Mouse (Mus musculus): ENCODE data around the gene Brinp1. TPM values are rescaled to one million over a fixed set of nuclear protein-coding genes. Genes with fewer than 3 reads are reported as not detected.
"Not testable (repeated sequence)": the region's sequence is repeated elsewhere in the genome, so short reads cannot be mapped to it uniquely, and the experiment has no call there.

Brinp1 gene
- polyA plus RNA-seq, 1 experiment from 2014 or later: 25.9 TPM

DNA sequence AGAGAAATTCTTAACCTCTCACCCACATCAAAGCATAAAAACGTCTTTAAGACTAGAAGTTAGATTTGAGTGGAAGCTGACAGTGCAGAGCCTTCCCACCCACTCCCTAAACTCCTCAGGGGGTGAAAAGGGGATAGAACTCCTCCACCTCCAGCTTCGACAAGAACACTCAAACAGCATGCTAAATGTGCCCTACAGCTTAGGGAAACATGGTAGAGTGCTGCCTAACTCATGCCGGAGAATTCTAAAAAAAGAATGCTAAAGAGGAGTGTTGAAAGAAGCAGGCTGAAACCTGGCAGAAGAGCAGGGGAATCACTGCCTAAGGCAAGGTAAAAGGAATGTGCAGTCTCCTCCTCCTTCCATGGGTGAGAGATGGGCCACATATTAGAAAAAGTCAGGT is 43.3 kb downstream of the Brinp1 start:
- no peaks in the 10 kb centered on the region for H3K36me3 ChIP-seq
- no peak overlapping the region for H3K27ac ChIP-seq
- H3K9ac ChIP-seq (replicated peaks): no peak overlapping the region
- no peak overlapping the region for H3K4me2 ChIP-seq (replicated peaks)
- no peak overlapping the region for H3K4me3 ChIP-seq (replicated peaks)
- no peaks in the 10 kb centered on the region for H3K27me3 ChIP-seq
- WGBS: 71% methylated on average over 3 of the region's 3 CpGs
- H3K9me3 ChIP-seq: no peaks in the 10 kb centered on the region
- ATAC-seq: no peak
- H3K4me1 ChIP-seq (replicated peaks): 0 out of 2 replicates have a peak, but pooled peaks cover 4% of the 10 kb centered on the region

DNA sequence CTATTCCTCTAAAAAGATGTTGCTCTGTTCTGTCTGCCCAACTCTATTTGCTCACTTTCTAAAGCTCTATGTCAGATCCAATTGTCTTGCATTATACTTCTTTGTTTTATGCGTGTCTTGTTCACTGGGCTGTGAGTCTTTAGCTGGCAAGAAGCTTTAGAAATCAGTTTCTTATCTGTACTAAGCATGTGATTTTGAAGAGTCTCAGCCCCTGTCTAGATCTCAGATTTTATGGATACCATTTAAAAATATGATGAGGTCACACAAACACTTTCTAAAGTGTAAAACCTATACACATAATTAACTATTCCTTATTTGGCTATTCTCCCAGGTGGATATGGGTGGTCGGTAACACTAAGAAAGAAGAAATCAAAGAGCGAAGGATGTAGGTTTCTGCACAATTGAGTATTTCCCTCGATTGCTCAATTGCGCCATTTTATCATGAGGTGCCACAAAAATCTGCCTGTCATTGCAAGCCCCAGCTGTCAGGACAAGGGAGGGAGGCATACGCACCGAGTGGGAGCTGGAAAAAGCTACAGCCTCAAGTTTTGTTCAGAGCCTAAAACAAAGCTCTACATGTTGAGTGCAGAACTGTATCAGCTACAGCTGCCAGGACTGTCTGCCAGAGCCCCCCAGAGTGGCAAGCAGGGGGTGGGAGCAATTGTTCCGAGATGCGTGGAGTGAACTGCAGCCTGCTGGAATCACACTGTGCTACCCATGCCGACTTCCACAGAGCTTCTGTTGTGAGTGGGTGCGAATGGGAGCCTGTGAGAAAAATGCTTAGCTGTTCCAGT is 47.6 kb downstream of the Brinp1 start:
- WGBS: 67% methylated on average over 11 of the region's 11 CpGs
- H3K36me3 ChIP-seq: no peaks in the 10 kb centered on the region
- 0 out of 2 replicates have a peak, but pooled peaks cover 4% of the 10 kb centered on the region for H3K4me1 ChIP-seq (replicated peaks)
- no peak overlapping the region for H3K4me3 ChIP-seq (replicated peaks)
- no peak overlapping the region for H3K9ac ChIP-seq (replicated peaks)
- H3K27me3 ChIP-seq: no peaks in the 10 kb centered on the region
- no peaks in the 10 kb centered on the region for H3K9me3 ChIP-seq
- ATAC-seq: peak; percentile 48; the same call in 1 of the 2 replicates
- no peak overlapping the region for H3K4me2 ChIP-seq (replicated peaks)
- no peak overlapping the region for H3K27ac ChIP-seq

DNA sequence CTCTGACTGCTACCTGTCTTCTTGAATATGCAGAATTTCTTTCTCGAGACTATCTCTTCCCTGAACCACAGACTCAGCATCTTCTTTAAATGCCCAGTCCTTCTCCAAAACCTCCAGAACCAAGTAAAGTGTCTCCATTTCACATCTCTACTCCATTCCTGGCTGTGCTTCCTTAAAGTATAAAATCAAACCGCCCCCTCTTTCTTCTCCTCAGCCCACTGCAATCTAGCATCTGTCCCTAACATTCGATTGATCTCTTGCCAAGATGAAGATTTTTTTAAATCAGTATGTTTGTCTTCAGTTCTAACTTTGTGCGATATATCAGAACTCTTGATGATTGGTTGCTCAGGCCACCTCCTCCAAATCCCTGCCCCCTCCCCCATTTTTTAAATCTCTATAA is 63.7 kb downstream of the Brinp1 start:
- 89% methylated on average over 4 of the region's 4 CpGs for WGBS
- no peak for ATAC-seq

DNA sequence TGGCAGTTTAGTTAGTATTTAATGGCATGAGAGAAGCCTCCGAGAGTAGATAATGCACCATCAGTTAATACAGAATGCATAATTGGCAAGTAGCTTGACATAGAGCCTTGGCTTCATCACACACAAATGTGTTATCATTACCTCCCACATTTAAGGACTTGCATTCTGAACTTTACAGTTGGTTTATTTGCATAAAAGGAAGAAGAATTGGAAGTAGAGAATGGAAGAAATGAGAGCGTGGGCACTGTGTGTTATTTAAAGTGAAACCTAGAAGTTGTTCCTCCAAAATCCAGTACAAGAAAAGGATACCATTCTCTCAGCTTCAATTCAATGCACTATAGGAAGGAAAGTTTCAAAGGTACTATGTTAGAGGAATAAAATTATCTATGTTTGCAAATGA is 67.9 kb downstream of the Brinp1 start:
- H3K27me3 ChIP-seq: no peaks in the 10 kb centered on the region
- H3K27ac ChIP-seq: no peak overlapping the region
- WGBS: 94% methylated on average over 2 of the region's 2 CpGs
- no peaks in the 10 kb centered on the region for H3K4me1 ChIP-seq (replicated peaks)
- no peaks in the 10 kb centered on the region for H3K9me3 ChIP-seq
- no peak overlapping the region for H3K4me3 ChIP-seq (replicated peaks)
- H3K4me2 ChIP-seq (replicated peaks): no peak overlapping the region
- H3K9ac ChIP-seq (replicated peaks): no peak overlapping the region
- H3K36me3 ChIP-seq: no peaks in the 10 kb centered on the region
- ATAC-seq: no peak

More for the DNA sequence above, 63.7 kb downstream of the Brinp1 start:
- no peaks in the 10 kb centered on the region for H3K4me1 ChIP-seq (replicated peaks)
- no peaks in the 10 kb centered on the region for H3K9me3 ChIP-seq
- H3K27ac ChIP-seq: no peak overlapping the region
- H3K36me3 ChIP-seq: no peaks in the 10 kb centered on the region
- H3K27me3 ChIP-seq: no peaks in the 10 kb centered on the region
- no peak overlapping the region for H3K9ac ChIP-seq (replicated peaks)
- H3K4me3 ChIP-seq (replicated peaks): no peak overlapping the region
- no peak overlapping the region for H3K4me2 ChIP-seq (replicated peaks)

DNA sequence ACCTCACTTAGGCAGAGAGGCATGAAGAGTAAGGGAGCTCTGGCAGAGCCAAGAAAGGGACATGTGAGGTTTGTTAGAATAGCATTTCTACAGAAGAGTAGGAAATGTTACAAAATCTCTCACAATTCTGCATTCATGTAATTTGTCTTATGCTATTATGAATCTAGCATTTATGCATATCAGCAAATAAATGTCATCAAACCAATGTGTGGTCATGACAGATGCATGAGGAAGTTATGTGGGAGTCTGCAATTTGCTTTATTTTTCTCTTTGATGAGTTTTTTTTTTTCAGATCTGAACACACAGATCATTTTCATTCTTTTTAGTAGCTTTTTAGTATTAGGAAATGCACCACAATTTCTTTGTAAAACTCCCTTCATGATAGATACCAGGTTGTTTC is 82.2 kb downstream of the Brinp1 start:
- Histone ChIP-seq H3K4me1 (replicated peaks) (no peaks in the 10 kb centered on the region), H3K4me3 (replicated peaks) (no peak overlapping the region), H3K9me3 (no peaks in the 10 kb centered on the region), H3K27me3 (no peaks in the 10 kb centered on the region), H3K27ac (no peak overlapping the region), H3K4me2 (replicated peaks) (no peak overlapping the region), H3K9ac (replicated peaks) (no peak overlapping the region), H3K36me3 (no peaks in the 10 kb centered on the region)
- no peak for ATAC-seq

DNA sequence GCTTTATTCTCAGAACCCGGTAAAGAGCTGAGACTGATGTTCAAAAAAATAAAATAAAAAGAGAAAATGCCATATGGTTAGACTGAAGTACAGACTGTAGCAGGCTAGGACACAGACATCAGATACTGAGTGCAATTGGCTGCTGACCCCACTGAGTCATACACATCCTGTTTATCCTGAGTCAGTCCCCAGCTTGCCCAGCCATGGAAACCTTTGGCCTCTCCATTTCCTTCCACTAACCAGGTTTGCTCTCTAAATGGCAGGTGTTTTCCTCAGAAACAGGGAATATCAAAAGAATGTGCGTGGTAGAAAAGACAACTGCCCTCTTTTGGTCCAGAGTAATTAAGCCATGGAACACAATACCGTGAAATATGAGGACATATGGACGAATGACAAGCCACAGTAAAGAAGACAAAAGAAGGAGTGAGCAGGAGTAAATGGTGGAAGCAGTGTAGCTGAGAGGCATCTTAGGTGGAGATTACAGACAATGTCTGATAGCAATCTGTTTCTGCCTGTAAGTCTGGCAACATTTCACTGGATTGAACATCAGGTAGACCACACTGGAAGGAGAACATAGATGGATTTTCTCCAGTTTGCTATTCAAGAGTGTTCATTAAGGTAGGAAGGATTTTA is 88.9 kb downstream of the Brinp1 start:
- ATAC-seq: no peak
- Histone ChIP-seq H3K4me1 (replicated peaks) (no peaks in the 10 kb centered on the region), H3K4me2 (replicated peaks) (no peak overlapping the region), H3K27ac (no peak overlapping the region), H3K36me3 (no peaks in the 10 kb centered on the region), H3K27me3 (no peaks in the 10 kb centered on the region), H3K9ac (replicated peaks) (no peak overlapping the region), H3K4me3 (replicated peaks) (no peak overlapping the region), H3K9me3 (no peaks in the 10 kb centered on the region)
- 74% methylated on average over 4 of the region's 4 CpGs for WGBS

DNA sequence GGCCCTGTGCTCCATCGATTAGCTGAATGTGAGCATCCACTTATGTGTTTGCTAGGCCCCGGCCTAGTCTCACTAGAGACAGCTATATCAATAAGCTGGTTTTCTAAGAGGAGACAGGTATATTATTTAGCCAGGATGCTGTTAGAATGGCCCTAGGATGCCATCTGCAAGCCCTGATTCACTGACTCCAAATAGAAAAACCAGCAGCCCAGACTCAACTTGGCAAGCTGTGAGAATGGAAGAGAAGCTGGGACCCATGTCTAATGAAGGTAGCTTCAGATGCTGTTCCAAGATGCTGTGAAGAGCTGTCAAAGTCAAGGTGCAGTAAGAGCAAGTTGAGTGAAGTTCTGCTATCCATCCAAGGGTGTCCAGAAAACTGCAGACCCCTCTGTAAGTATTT is 89.5 kb downstream of the Brinp1 start:
- no peak overlapping the region for H3K4me3 ChIP-seq (replicated peaks)
- no peaks in the 10 kb centered on the region for H3K9me3 ChIP-seq
- no peak overlapping the region for H3K27ac ChIP-seq
- no peaks in the 10 kb centered on the region for H3K36me3 ChIP-seq
- H3K27me3 ChIP-seq: no peaks in the 10 kb centered on the region
- no peak overlapping the region for H3K9ac ChIP-seq (replicated peaks)
- no peak for ATAC-seq
- H3K4me1 ChIP-seq (replicated peaks): no peaks in the 10 kb centered on the region
- WGBS: 98% methylated on average over 2 of the region's 2 CpGs
- no peak overlapping the region for H3K4me2 ChIP-seq (replicated peaks)

DNA sequence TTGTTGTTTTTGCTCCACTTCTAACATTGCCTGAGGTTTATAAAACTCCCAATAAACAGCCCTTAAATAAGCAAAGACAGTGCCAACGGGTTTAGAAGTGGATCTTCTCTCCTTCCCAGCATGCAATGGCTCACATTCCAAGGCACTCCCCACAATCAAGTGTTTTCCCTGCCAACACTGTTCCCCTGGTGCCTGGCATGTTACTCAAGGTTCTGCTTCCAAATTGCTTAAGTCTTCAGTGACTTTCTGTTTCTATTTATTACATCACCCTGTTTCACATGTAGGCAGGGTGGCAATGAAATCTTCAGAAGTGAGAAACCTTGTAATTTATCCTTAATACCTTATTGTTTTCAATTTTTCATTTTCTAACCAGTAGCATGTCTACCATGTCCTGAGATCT is 97.3 kb downstream of the Brinp1 start:
- no peak overlapping the region for H3K4me2 ChIP-seq (replicated peaks)
- H3K27me3 ChIP-seq: no peaks in the 10 kb centered on the region
- H3K9ac ChIP-seq (replicated peaks): no peak overlapping the region
- no peak for ATAC-seq
- H3K36me3 ChIP-seq: no peaks in the 10 kb centered on the region
- H3K9me3 ChIP-seq: no peaks in the 10 kb centered on the region
- H3K4me3 ChIP-seq (replicated peaks): no peak overlapping the region
- no peaks in the 10 kb centered on the region for H3K4me1 ChIP-seq (replicated peaks)
- WGBS: 47% methylated on average over 1 of the region's 1 CpGs
- H3K27ac ChIP-seq: no peak overlapping the region

DNA sequence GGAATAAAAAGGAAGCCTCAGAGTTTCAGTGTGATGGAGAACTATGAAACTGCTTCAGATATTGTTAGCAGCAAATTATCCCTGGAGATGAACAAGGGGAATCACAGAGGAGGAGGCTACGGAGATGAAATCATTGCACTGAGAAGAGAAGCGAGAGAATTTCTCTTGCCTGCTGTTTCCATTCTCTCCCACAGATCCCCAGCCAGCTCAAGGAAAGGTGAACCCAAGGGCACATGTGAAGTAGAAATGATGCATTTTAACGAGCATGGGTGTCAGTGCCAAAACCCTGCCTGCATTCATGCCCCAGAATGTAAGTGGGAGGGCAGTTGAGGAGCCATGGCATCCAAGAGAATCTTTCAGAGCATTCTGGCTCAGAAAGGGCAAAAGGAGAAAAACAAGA is 104.5 kb downstream of the Brinp1 start:
- peaks cover 6% of the 10 kb centered on the region for H3K4me1 ChIP-seq (replicated peaks)
- no peak overlapping the region for H3K4me3 ChIP-seq (replicated peaks)
- WGBS: 48% methylated on average over 3 of the region's 3 CpGs
- no peak for ATAC-seq
- H3K9me3 ChIP-seq: no peaks in the 10 kb centered on the region
- H3K4me2 ChIP-seq (replicated peaks): no peak overlapping the region
- H3K27ac ChIP-seq: no peak overlapping the region
- H3K9ac ChIP-seq (replicated peaks): no peak overlapping the region
- H3K36me3 ChIP-seq: no peaks in the 10 kb centered on the region
- H3K27me3 ChIP-seq: no peaks in the 10 kb centered on the region

DNA sequence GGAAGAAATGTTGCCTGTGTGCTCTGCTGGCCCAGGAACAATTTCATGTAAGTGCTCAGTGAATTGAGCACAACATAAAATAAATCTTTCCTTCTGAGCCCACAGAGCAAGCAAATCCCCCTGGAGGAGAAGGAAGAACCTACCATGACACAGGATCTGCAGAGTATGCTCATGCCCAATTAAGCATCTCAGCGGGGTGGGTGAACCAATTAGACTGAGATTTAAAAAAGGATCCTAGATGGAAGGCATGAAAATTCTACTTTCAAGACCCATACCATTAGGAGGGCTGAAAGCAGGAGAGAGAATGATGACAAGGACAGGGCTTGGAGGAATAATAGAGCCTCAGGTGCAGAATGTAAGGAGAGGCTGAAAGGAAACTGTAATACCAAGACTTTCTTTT is 107.2 kb downstream of the Brinp1 start:
- WGBS: 65% methylated on average over 1 of the region's 1 CpGs
- Histone ChIP-seq H3K4me1 (replicated peaks) (peaks cover 6% of the 10 kb centered on the region), H3K36me3 (no peaks in the 10 kb centered on the region), H3K27ac (no peak overlapping the region), H3K4me2 (replicated peaks) (no peak overlapping the region), H3K9me3 (no peaks in the 10 kb centered on the region), H3K4me3 (replicated peaks) (no peak overlapping the region), H3K27me3 (no peaks in the 10 kb centered on the region), H3K9ac (replicated peaks) (no peak overlapping the region)
- 0 out of 2 replicates have a peak, but pooled peaks have one; percentile 17 for ATAC-seq

DNA sequence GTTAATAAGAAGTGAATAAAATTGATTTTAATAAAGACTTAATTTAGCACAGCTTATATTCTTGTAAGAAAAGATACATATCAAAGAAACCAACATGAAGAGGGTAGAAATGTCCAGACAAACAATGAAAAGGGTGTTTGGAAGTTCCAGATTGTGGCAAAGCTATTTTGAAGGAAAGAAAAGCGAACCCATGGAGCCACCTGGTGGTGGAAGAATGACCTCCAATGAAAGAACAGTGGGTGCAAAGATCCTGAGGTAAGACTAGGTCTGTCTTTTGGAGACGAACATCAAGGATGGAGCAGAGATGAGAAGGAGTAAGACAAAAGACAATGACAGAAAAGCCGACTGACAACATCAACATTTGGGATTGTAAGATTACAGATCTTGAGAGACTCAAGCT is 108.2 kb downstream of the Brinp1 start:
- Histone ChIP-seq H3K9me3 (no peaks in the 10 kb centered on the region), H3K4me3 (replicated peaks) (no peak overlapping the region), H3K36me3 (no peaks in the 10 kb centered on the region), H3K4me2 (replicated peaks) (no peak overlapping the region), H3K27me3 (no peaks in the 10 kb centered on the region), H3K4me1 (replicated peaks) (peaks cover 6% of the 10 kb centered on the region), H3K27ac (no peak overlapping the region), H3K9ac (replicated peaks) (no peak overlapping the region)
- no peak for ATAC-seq
- WGBS: 52% methylated on average over 3 of the region's 3 CpGs

DNA sequence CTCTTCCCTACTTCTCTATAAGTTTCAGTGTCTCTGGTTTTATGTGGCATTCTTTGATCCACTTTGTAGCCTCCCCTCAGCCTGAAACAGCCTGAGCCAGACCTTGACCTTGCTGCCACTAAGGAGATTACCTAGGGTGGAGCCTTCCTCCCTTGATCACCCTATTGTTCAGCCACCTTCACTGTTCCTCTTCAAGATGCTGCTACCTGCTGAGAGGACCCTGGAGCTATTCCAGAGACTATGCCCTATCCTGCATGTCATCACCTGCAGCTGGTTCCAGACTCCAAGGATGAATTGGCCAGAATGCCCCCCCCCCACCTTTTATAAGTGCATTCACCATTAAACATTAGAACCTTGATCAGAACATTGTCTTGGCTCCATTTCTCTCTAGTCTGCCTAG is 140.2 kb downstream of the Brinp1 start:
- not testable (repeated sequence) for ATAC-seq, H3K27ac ChIP-seq

DNA sequence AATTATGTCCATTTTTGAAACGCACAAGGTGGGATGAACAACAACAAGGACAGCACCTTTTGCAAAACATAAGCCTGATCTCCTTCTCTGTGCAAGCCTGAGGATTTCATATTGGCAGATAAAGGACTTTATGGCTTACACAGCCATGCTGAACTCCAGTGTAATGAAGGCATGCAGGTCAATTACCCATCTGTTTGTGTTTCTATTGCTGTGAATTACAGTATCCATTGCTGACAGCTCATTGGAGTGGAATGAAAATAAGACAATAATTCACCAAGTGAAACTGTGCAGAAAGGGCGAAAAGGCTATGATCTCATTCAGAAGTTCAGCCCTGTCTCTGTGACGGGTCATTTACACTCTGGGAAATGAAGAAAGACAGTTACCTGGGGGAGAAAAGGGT is 147.7 kb downstream of the Brinp1 start:
- Histone ChIP-seq H3K36me3 (no peaks in the 10 kb centered on the region), H3K9ac (replicated peaks) (no peak overlapping the region), H3K27ac (no peak overlapping the region), H3K4me1 (replicated peaks) (no peaks in the 10 kb centered on the region), H3K9me3 (no peaks in the 10 kb centered on the region), H3K27me3 (no peaks in the 10 kb centered on the region), H3K4me2 (replicated peaks) (no peak overlapping the region), H3K4me3 (replicated peaks) (no peak overlapping the region)
- WGBS: 73% methylated on average over 3 of the region's 3 CpGs
- no peak for ATAC-seq

More for the DNA sequence above, 140.2 kb downstream of the Brinp1 start:
- not testable (repeated sequence) for H3K36me3 ChIP-seq; H3K9ac ChIP-seq (replicated peaks); H3K9me3 ChIP-seq; H3K4me1 ChIP-seq (replicated peaks); H3K4me2 ChIP-seq (replicated peaks); H3K27me3 ChIP-seq; H3K4me3 ChIP-seq (replicated peaks)
